In the genomic region with DNA sequence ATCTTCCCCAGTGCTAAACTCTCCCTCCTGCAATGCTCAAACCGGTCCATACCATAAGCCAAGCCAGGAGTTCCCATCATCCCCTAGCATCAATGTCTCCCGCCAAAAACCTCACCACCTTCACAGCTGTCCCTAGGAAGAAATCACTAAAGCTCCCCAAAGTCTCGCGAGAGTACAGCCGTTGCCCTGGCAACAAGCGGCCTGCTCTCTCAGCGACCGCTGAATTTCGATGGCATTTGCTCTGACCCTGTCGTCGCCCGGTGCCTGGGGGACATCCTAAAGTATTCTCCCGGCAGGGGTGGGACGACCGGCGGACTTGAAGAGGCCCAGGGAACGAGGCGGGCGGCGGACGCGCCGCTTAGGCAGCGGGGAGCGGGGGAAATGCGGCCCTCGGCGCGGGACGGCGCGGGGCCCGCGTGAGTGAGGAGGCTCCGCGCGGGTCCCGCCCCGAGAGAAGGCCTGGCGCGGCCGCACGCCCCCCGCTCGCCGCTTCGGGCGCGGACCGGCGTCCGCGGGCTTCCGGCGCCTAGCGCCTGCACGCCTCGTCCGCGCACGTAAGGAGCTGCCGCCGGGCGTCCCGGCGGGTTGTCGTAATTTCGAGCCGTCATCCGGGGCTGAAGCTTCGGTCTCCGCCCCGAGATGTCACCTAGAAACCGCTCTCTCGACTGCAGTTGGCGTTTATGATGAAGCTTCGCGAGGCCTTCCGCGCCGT, we compare ENCODE assay signal across 8 mouse cellular contexts. TPM values are rescaled to one million over a fixed set of nuclear protein-coding genes. Genes with fewer than 3 reads are reported as not detected.
DNase-seq lines count a peak whose midpoint lies in the region; ATAC-seq and TF ChIP-seq lines count a peak whose summit lies in the region.

A gene (plus strand): TSS at position 202 of the 712 bp plus-strand sequence.

- peak within 1 kb of the TSS; percentile 69 for H3K4me2 ChIP-seq in heart, embryonic 15.5 days
- H3K4me2 ChIP-seq in liver, embryonic 14.5 days (ENCODE audit: low read depth), result peak within 1 kb of the TSS; percentile 69
- peak within 1 kb of the TSS; percentile 70 for H3K4me2 ChIP-seq in neural tube, embryonic 11.5 days (ENCODE audit: low read depth)
- peak within 1 kb of the TSS; percentile 82 for H3K4me2 ChIP-seq in stomach, postnatal 0 days (replicated peaks; ENCODE audit: low read depth)

- peak; percentile 84 for DNase-seq in c-Kit-positive CD71-negative TER-119-negative erythroid progenitor cells, embryonic 14.5 days (ENCODE audit: low read depth)
- peak; percentile 95 for DNase-seq in forebrain, embryonic 10.5 days (ENCODE audit: extremely low spot score, low spot score)
- DNase-seq in kidney, postnatal 25 days, result peak; percentile 97 to 98
- DNase-seq in liver, embryonic 14.5 days (ENCODE audit: low read depth in 3 of 3, low spot score in 3 of 3), result peak; percentile 90 to 94 (median 92)
- DNase-seq in neural tube, embryonic 11.5 days (ENCODE audit: low spot score), result peak; percentile 95
- peak; percentile 92 for DNase-seq in stomach, postnatal 0 days (ENCODE audit: low spot score)

- no peak for TF ChIP-seq CTCF in liver, embryonic 14.5 days (IDR thresholded peaks at IDR 0.05; ENCODE audit: low read depth)
- TF ChIP-seq CTCF in stomach, postnatal 0 days (IDR thresholded peaks at IDR 0.05; ENCODE audit: low read depth), result peak; percentile 15; the same call in 1 of the 2 replicates

- peak within 1 kb of the TSS; percentile 71 for H3K4me3 ChIP-seq in forebrain, embryonic 10.5 days
- H3K4me3 ChIP-seq in heart, embryonic 15.5 days, result peak within 1 kb of the TSS; percentile 68
- H3K4me3 ChIP-seq in liver, embryonic 14.5 days (ENCODE audit: insufficient read depth in 1 of 2, low read depth in 2 of 2, low read length in 2 of 2), result peak within 1 kb of the TSS; percentile 76 to 81
- H3K4me3 ChIP-seq in neural tube, embryonic 11.5 days (ENCODE audit: low read depth, low read length), result peak within 1 kb of the TSS; percentile 58
- H3K4me3 ChIP-seq in stomach, postnatal 0 days (ENCODE audit: low read depth, low read length), result peak within 1 kb of the TSS; percentile 79

- no peaks in the 10 kb centered on the region for H3K9me3 ChIP-seq in forebrain, embryonic 10.5 days
- H3K9me3 ChIP-seq in heart, embryonic 15.5 days (replicated peaks), result no peaks in the 10 kb centered on the region
- H3K9me3 ChIP-seq in liver, embryonic 14.5 days (ENCODE audit: control insufficient read depth, low read length), result no peaks in the 10 kb centered on the region
- H3K9me3 ChIP-seq in neural tube, embryonic 11.5 days (ENCODE audit: control insufficient read depth, low read length), result no peaks in the 10 kb centered on the region
- H3K9me3 ChIP-seq in stomach, postnatal 0 days (ENCODE audit: control insufficient read depth, low read length), result no peaks in the 10 kb centered on the region

- peaks cover 11% of the 10 kb centered on the region for H3K27me3 ChIP-seq in forebrain, embryonic 10.5 days (ENCODE audit: poor library complexity, severe bottlenecking)
- H3K27me3 ChIP-seq in heart, embryonic 15.5 days, result no peaks in the 10 kb centered on the region
- H3K27me3 ChIP-seq in liver, embryonic 14.5 days (ENCODE audit: control insufficient read depth, insufficient read depth, low read length), result no peaks in the 10 kb centered on the region
- no peaks in the 10 kb centered on the region for H3K27me3 ChIP-seq in neural tube, embryonic 11.5 days (ENCODE audit: control insufficient read depth, insufficient read depth, low read length)
- H3K27me3 ChIP-seq in stomach, postnatal 0 days (ENCODE audit: control insufficient read depth, insufficient read depth, low read length), result no peaks in the 10 kb centered on the region

- peak within 1 kb of the TSS; percentile 96 for H3K27ac ChIP-seq in forebrain, embryonic 10.5 days
- H3K27ac ChIP-seq in heart, embryonic 15.5 days, result peak within 1 kb of the TSS; percentile 98
- peak within 1 kb of the TSS; percentile 95 for H3K27ac ChIP-seq in liver, embryonic 14.5 days
- H3K27ac ChIP-seq in neural tube, embryonic 11.5 days (ENCODE audit: low read depth, low read length), result peak within 1 kb of the TSS; percentile 97
- peak within 1 kb of the TSS; percentile 98 for H3K27ac ChIP-seq in stomach, postnatal 0 days (replicated peaks)

- ATAC-seq in CD4-positive, CD25-positive, alpha-beta regulatory T cell, adult 4 months, result peak; percentile 90
- peak; percentile 92 for ATAC-seq in heart, embryonic 15.5 days (replicated peaks; ENCODE audit: insufficient number of reproducible peaks, insufficient read depth, low FRiP score, low read depth)
- ATAC-seq in liver, embryonic 14.5 days (ENCODE audit: insufficient read depth), result peak; percentile 91
- peak; percentile 97 for ATAC-seq in neural tube, embryonic 11.5 days (ENCODE audit: insufficient read depth, low FRiP score, low TSS enrichment)
- peak; percentile 96 for ATAC-seq in stomach, postnatal 0 days (ENCODE audit: low FRiP score, low TSS enrichment)

- WGBS in forebrain, embryonic 10.5 days, result under 1% methylated on average over 80 of the region's 81 CpGs
- under 1% methylated on average over 80 of the region's 81 CpGs for WGBS in heart, embryonic 15.5 days
- WGBS in liver, embryonic 14.5 days (ENCODE audit: insufficient replicate concordance), result under 1% methylated on average over 81 of the region's 81 CpGs
- under 1% methylated on average over 70 of the region's 81 CpGs for WGBS in neural tube, embryonic 11.5 days
- WGBS in stomach, postnatal 0 days, result under 1% methylated on average over 58 of the region's 81 CpGs

- no peaks in the 10 kb centered on the region for H3K36me3 ChIP-seq in forebrain, embryonic 10.5 days (replicated peaks)
- 0 out of 2 replicates have a peak, but pooled peaks cover 2% of the 10 kb centered on the region for H3K36me3 ChIP-seq in heart, embryonic 15.5 days
- H3K36me3 ChIP-seq in liver, embryonic 14.5 days (replicated peaks; ENCODE audit: control insufficient read depth, insufficient read depth, low read depth), result no peaks in the 10 kb centered on the region
- H3K36me3 ChIP-seq in neural tube, embryonic 11.5 days (ENCODE audit: control insufficient read depth, insufficient read depth, low read length), result no peaks in the 10 kb centered on the region
- no peaks in the 10 kb centered on the region for H3K36me3 ChIP-seq in stomach, postnatal 0 days (ENCODE audit: control insufficient read depth, insufficient read depth, low read length)

- H3K4me1 ChIP-seq in forebrain, embryonic 10.5 days, result peaks cover 13% of the 10 kb centered on the region
- H3K4me1 ChIP-seq in heart, embryonic 15.5 days (replicated peaks), result no peaks in the 10 kb centered on the region; the same call in 1 of the 2 replicates
- H3K4me1 ChIP-seq in liver, embryonic 14.5 days (replicated peaks; ENCODE audit: control insufficient read depth in 2 of 2, insufficient read depth in 2 of 2, low read length in 1 of 2), result peaks cover 4 to 6% of the 10 kb centered on the region in 2 experiments
- H3K4me1 ChIP-seq in neural tube, embryonic 11.5 days (ENCODE audit: control insufficient read depth, insufficient read depth, low read length), result no peaks in the 10 kb centered on the region
- no peaks in the 10 kb centered on the region for H3K4me1 ChIP-seq in stomach, postnatal 0 days (replicated peaks; ENCODE audit: control insufficient read depth, insufficient read depth)

- H3K9ac ChIP-seq in heart, embryonic 15.5 days, result peak within 1 kb of the TSS; percentile 82
- H3K9ac ChIP-seq in liver, embryonic 14.5 days (replicated peaks), result peak within 1 kb of the TSS; percentile 88
- peak within 1 kb of the TSS; percentile 88 for H3K9ac ChIP-seq in neural tube, embryonic 11.5 days (ENCODE audit: low read length)
- peak within 1 kb of the TSS; percentile 96 for H3K9ac ChIP-seq in stomach, postnatal 0 days (ENCODE audit: low read length)

- peak; percentile 39; the same call in 1 of the 2 replicates for TF ChIP-seq EP300 in liver, embryonic 14.5 days (IDR thresholded peaks at IDR 0.05; ENCODE audit: low read depth)
- TF ChIP-seq EP300 in stomach, postnatal 0 days (optimal IDR thresholded peaks at IDR 0.05), result peak; percentile 94

RNA-seq across cellular contexts. Expression of the gene that starts here (rescaled TPM):
- polyA plus RNA-seq in CD4-positive, CD25-positive, alpha-beta regulatory T cell, adult 4 months (2017; shearing (Covaris generic)), result 1 to 10 TPM; 2.2 to 3.4 TPM
- 2.4 and 3.0 TPM in 2 replicates for polyA plus RNA-seq in forebrain, embryonic 10.5 days (2016; fragmentation: Nextera tagmentation; extraction: Ambion mirVana)
- 4.2 and 5.2 TPM in 2 replicates for polyA plus RNA-seq in heart, embryonic 15.5 days (2015; fragmentation: Nextera tagmentation; extraction: Ambion mirVana)
- 1.4 and 3.0 TPM in 2 replicates for polyA plus RNA-seq in liver, embryonic 14.5 days (2012; rRNA removed)
- 2.8 and 4.0 TPM in 2 replicates for polyA plus RNA-seq in liver, embryonic 14.5 days (2014; fragmentation: Nextera tagmentation; extraction: Ambion mirVana)
- 5.7 and 6.2 TPM in 2 replicates for polyA plus RNA-seq in neural tube, embryonic 11.5 days (2014; fragmentation: Nextera tagmentation; extraction: Ambion mirVana)
- polyA plus RNA-seq in stomach, postnatal 0 days (2015; fragmentation: Nextera tagmentation; extraction: Ambion mirVana), result 6.0 and 6.5 TPM in 2 replicates

Comparison
In these comparisons a context has a peak if more than half of its experiments do, and no peak if none do; other contexts are left out.
1. Peak in every context shown above with its lines: DNase-seq, ATAC-seq, H3K4me3 ChIP-seq and H3K27ac ChIP-seq.